Mouse (Mus musculus): ENCODE data around the gene Pabpc4.

GRCm38 (mm10) chr4:123284731-123285624 lies 22.8 kb downstream of the Pabpc4 start:
- TF ChIP-seq CTCF (IDR thresholded peaks at IDR 0.05; ENCODE audit: low read depth, low read length) (no peak), POLR2A (IDR thresholded peaks at IDR 0.05; ENCODE audit: insufficient read depth, low read length) (no peak)

Data from ES-Bruce4 (cell line).